Mouse (Mus musculus) Patski (cell line): Measurements from ENCODE around the gene Scube2. TPM values are rescaled to one million over a fixed set of nuclear protein-coding genes. Genes with fewer than 3 reads are reported as not detected.

Source experiments
- ATAC-seq: fragments of 100-300 bp; one replicate; pipeline ENCODE4 v1.8.0; 2021
- CTCF ChIA-PET: fragments of 350-600 bp; sonication (Branson Sonifier 250); formaldehyde crosslinking; loops from one replicate; lab custom pipeline; 2022; ENCODE audit warnings: inconsistent platforms; lab: Charles Lee
- POLR2A ChIA-PET: fragments of 350-600 bp; sonication (Branson Sonifier 250); formaldehyde crosslinking; loops from one replicate; lab custom pipeline; 2022; ENCODE audit warnings: antibody characterized with exemption, inconsistent platforms; lab: Charles Lee
- DNase-seq: peaks from one replicate; pipeline ENCODE4 v3.0.0-alpha.2; 2011; ENCODE audit warnings: low read depth, low spot score
- H3K27me3 ChIP-seq: fragments of 371-371 bp; one replicate; pipeline ENCODE4 v1.5.1; 2021
- CTCF ChIP-seq: fragments of 100-300 bp; IDR thresholded peaks from one replicate; pipeline ENCODE4 v1.5.1; 2021
- in situ Hi-C: fragments of 300-500 bp; cut with MboI; formaldehyde crosslinking; loops from 3 replicates; pipeline ENCODE4 v1.11.1; 2018; ENCODE audit warnings: low pct_unique_long_range_greater_than_20kb, mixed read lengths
- polyA plus RNA-seq: library from polyadenylated mRNA; unstranded; gene quantifications from one replicate; pipeline ENCODE4 v1.2.3, GENCODE M21; 2021

Gene Scube2
- polyA plus RNA-seq, 1 experiment from 2014 or later = not detected

DNA sequence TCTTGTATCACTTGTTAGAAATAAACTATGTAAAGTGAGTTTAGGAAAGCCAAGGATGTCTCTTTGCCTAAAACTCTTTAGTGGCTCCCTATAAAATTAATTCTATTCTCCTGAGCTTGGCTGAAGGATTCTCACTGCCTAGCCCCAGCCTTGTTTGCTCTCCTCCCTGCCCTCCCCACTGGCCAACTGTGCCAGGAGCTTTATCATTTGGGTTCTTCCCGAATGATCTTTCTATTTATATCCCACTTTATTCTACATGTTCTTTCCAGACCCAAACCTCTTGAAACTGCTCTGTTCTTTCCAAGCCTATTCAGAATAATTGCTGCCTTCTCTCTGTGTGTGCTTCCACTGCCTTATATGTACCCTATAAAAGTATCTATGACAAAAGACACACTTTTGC lies 62.0 kb downstream of the Scube2 start:
- ATAC-seq = no peak
- in situ Hi-C loops = no loop called here
- no peak for DNase-seq
- no peaks in the 10 kb centered on the region for H3K27me3 ChIP-seq
- TF ChIP-seq CTCF = no peak
- ChIA-PET POLR2A (no interaction called here), CTCF (interaction anchor here (1.4 to 2.8 kb wide), 2 partner anchors 11 to 22 kb away, joined by 3 to 11 read pairs; no protein-coding TSS in a partner anchor)

DNA sequence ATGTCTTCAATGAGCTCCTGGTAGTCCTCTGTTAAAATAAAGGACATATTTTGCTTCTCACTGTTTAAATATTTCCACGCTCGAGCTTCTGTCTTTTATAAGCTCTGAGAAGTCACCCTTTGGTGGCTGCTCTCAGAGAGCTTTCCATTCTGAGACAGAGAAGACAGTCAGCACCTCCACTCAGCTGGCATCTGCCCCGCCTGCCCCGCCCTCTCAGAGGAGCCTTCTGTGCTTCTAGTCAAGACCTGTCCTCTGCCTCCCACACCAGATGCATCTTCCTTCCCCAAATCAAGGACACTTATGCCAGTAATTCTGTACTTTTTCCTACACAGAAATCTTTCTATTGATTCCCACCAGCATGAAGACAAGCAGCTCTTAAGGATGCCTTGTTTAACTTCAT lies 64.9 kb downstream of the Scube2 start:
- no peak for DNase-seq
- no peak for TF ChIP-seq CTCF
- in situ Hi-C loops = no loop called here
- POLR2A ChIA-PET = no interaction called here
- CTCF ChIA-PET = interaction anchor here (0.7 to 1.0 kb wide), 2 partner anchors 8 to 38 kb away, joined by 3 to 4 read pairs; no protein-coding TSS in a partner anchor
- no peaks in the 10 kb centered on the region for H3K27me3 ChIP-seq
- no peak for ATAC-seq

DNA sequence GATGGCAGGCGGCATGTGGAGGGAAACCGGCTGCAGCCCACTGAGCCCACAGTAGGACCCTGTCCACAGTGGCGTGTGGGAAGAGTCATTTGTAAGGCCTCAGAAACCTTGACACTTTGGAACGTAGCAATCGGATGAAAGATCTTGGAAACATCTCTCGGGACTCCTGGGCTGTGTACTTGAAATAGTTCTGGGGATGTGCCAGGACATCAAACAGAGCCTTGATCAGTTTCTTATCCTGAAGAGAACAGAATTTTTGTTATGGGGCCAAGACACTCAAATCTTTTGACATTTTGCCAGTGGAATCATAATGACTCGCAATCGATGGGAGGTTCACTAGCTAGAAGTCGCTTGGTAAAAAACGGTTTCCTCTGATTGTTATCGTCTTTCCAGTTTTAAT lies 66.3 kb downstream of the Scube2 start:
- in situ Hi-C loops = loop anchor here (10.0 kb wide), 1 partner anchor 86 kb away; no protein-coding TSS in a partner anchor

DNA sequence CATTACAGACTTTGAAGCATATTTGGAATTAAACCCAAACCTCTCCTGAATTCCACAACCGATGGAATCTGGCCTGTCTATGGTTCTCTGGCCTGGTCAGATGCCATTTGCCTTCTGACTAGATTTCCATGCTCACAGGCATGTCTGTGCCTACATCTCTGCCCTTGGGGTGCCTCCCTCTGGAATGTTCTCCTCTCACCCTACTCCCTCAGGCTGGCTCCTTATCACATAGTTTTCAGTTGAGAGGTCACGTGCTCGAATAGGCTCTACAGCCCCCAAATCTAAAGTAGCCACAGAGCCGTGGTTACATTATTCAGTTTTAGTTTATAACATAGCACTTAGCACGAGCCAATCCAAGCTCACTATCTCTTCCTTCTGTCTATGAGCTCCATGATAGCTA lies 69.9 kb downstream of the Scube2 start:
- ChIA-PET CTCF (interaction anchor here (0.8 kb wide), 1 partner anchor 73 kb away, joined by 3 read pairs; no protein-coding TSS in a partner anchor), POLR2A (interaction anchor here (0.6 kb wide), 1 partner anchor 289 kb away, joined by 3 read pairs; no protein-coding TSS in a partner anchor)
- TF ChIP-seq CTCF = no peak
- in situ Hi-C loops = loop anchor here (10.0 kb wide), 1 partner anchor 89 kb away; no protein-coding TSS in a partner anchor
- no peak for DNase-seq
- H3K27me3 ChIP-seq = no peaks in the 10 kb centered on the region
- ATAC-seq = no peak

More for the DNA sequence above, 66.3 kb downstream of the Scube2 start:
- H3K27me3 ChIP-seq = no peaks in the 10 kb centered on the region
- no peak for ATAC-seq
- DNase-seq = no peak
- no peak for TF ChIP-seq CTCF
- ChIA-PET POLR2A (no interaction called here), CTCF (no interaction called here)

DNA sequence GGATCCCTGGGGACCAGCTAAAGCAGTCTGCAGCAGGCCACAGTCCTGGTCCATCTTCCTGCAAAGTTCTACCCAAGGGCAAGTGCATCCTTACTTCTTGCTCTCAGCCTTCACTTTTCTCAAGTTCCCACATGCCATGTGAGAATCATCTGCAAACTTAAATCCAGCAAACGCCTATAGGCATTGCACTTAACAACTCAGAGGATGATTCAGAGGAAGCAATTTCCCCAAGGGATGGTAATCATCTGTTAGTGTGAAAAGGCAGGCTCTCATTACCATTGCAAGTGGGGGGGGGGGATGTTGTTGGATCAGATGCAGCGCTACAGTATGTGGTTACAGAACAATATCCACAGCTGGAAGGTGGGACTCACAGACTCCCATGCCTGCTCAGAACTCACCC lies 70.9 kb downstream of the Scube2 start:
- no peak for ATAC-seq
- ChIA-PET CTCF (interaction anchor here (1.6 kb wide), 1 partner anchor 91 kb away, joined by 5 read pairs; no protein-coding TSS in a partner anchor), POLR2A (no interaction called here)
- in situ Hi-C loops = loop anchor here (10.0 kb wide), 1 partner anchor 90 kb away; no protein-coding TSS in a partner anchor
- no peak for TF ChIP-seq CTCF
- DNase-seq = no peak
- no peaks in the 10 kb centered on the region for H3K27me3 ChIP-seq

DNA sequence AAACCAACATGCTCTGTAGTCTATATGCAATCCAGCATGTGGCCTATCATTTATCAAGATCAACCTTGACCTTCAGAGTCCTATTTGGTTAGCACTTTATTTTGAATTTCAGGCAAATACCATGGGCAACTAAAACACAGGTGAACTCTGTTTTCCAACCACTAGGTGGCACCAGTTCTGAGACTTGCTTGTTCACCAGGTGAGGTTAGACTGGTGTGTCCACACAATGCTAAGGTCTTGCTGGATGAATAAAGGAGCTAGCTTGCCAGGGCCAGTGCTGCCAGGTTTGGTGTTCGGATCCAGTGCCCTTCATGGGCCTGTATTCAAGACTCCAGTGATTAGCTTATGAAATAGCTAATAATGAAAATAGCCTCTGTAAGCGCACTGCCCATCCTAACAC lies 72.7 kb downstream of the Scube2 start:
- no peaks in the 10 kb centered on the region for H3K27me3 ChIP-seq
- in situ Hi-C loops = loop anchor here (10.0 kb wide), 1 partner anchor 92 kb away; no protein-coding TSS in a partner anchor
- ChIA-PET CTCF (interaction anchor here (0.9 to 1.9 kb wide), 11 partner anchors 8 to 100 kb away, joined by 3 to 15 read pairs (median 4); partner anchors contain the start of gene Nrip3), POLR2A (interaction anchor here (2.0 kb wide), 1 partner anchor 12 kb away, joined by 9 read pairs; the partner anchor contains the start of gene Nrip3)
- ATAC-seq (peak; percentile 47), DNase-seq (peak; percentile 27)
- peak; percentile 81 for TF ChIP-seq CTCF

GRCm38 (mm10) chr7:109790818-109791217 lies 74.7 kb downstream of the Scube2 start:
- no peak for TF ChIP-seq CTCF
- CTCF ChIA-PET = no interaction called here
- POLR2A ChIA-PET = no interaction called here
- DNase-seq (no peak), ATAC-seq (no peak)
- in situ Hi-C loops = loop anchor here (10.0 kb wide), 1 partner anchor 94 kb away; no protein-coding TSS in a partner anchor
- H3K27me3 ChIP-seq = no peaks in the 10 kb centered on the region

GRCm38 (mm10) chr7:109787860-109788259 lies 77.6 kb downstream of the Scube2 start:
- ATAC-seq = no peak
- in situ Hi-C loops = no loop called here
- no peak for DNase-seq
- no peak for TF ChIP-seq CTCF
- ChIA-PET POLR2A (no interaction called here), CTCF (no interaction called here)
- H3K27me3 ChIP-seq = no peaks in the 10 kb centered on the region

DNA sequence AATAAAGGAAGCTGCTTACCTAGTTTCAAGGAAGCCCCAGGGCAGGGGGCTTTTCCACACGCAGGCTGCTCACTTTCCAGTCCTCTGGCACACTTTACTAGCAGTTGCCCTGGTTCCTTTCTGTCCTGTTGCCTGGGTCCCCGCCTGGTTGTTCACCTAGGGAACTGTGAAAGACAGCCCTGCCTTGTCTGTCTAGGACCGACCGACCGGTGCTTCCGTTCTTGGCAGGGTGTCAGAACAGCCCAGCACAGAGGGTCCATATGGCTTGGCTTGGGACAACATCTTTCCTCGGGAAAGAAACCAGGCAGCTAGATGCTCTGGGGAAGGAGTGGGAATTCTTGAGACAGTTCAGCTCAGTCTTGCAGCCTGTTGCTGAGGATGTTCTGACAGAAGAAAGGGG lies 82.2 kb downstream of the Scube2 start:
- DNase-seq (no peak), ATAC-seq (no peak)
- POLR2A ChIA-PET = no interaction called here
- in situ Hi-C loops = no loop called here
- peaks cover 21% of the 10 kb centered on the region for H3K27me3 ChIP-seq
- CTCF ChIA-PET = interaction anchor here (2.2 kb wide), 1 partner anchor 9 kb away, joined by 10 read pairs; no protein-coding TSS in a partner anchor
- no peak for TF ChIP-seq CTCF

- ChIA-PET CTCF (interaction anchor here (0.6 kb wide), 1 partner anchor 11 kb away, joined by 3 read pairs; no protein-coding TSS in a partner anchor), POLR2A (interaction anchor here (1.0 to 3.0 kb wide), 2 partner anchors 12 to 14 kb away, joined by 3 to 9 read pairs; no protein-coding TSS in a partner anchor)
- DNase-seq = no peak
- TF ChIP-seq CTCF = no peak
- H3K27me3 ChIP-seq = peaks cover 21% of the 10 kb centered on the region
- in situ Hi-C loops = no loop called here
- ATAC-seq = peak; percentile 48
Measured at GRCm38 (mm10) chr7:109781470-109782203, 83.8 kb downstream of the Scube2 start, which contains the start of gene Nrip3. TSS of gene Nrip3 (minus strand) at chr7:109782025.
